Mouse (Mus musculus): ENCODE data around the gene Kcna2.
A peak's percentile ranks its signal among the peaks of the same experiment; 100 is the strongest.

The Kcna2 gene

DNA sequence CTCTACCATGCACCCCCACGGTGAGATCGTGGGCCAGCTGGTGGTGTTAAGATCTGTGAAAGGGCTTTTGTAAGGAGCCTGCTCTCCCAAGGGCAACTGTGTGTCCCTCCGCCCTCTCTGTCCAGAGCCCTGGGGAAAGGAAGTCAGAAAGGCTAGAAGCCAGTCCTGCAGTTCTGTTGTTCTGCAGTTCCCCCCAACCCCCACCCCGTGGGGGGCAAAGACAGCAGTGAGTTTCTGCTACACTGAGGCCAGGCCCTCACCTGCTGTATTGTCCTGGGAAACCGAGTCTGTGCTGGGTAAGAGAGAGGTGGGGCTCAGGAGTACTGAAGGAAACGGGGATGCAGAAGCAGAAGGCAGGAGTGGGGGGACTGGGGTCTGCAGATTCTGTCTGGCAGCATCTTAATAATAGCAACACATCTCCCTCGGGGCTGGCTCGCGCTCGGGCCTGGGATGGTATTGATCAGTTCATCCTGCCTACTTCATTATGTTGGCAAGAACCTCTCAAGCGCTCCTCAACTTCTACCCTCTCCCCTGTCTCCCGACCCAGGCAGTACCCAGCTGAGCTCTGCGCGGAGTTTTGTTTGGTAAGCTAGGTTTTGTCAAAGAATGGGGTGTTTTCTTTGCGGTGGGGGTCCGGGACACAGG, at the start of gene Kcna2:
Kcna2 (plus strand) TSS at position 336 of the 645 bp plus-strand sequence.
- DNase-seq (ENCODE audit: low spot score in 2 of 2), result peak; percentile 38

DNA sequence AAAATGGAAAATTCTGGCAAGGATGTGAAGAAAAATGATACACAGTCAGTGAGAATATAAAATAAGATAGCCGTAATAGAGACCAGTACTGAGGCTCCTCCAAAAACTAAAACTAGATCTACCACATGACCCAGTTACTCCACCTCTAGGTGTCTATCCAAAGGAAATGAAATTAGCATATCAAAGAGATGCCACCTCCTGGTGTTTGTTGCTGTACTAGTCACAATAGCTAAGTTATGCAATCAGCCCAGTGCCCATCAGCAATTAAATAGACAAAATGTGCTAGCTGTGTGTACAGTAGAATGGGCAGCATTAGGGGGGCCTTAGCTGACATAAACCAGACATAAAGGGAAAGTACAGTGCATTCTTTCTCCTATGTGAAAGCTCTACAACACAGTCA, 39.5 kb upstream of the Kcna2 start:
- DNase-seq (ENCODE audit: low spot score in 2 of 2), result peak in 1 of 2 experiments; percentile 8

DNA sequence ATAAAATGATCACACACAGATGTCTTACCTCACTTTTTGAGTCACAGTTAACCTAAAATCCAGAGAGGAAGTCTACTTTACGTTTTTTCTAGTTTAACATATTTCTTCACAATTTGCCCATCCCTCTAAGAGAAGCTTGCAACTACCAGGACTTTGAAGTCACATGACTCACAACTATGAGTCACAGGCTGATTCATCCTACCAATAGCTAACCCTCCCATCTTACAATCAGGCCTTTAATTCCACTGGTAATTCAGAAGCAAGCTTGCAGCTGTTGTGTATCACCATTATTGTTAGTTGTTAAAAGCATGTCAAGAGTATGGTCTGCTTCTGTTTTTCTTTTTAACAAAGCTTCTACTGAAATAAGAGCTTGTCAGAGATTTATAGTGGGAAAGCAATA, 38.2 kb upstream of the Kcna2 start:
- peak in 1 of 2 experiments; percentile 9 for DNase-seq (ENCODE audit: low spot score in 2 of 2)

DNA sequence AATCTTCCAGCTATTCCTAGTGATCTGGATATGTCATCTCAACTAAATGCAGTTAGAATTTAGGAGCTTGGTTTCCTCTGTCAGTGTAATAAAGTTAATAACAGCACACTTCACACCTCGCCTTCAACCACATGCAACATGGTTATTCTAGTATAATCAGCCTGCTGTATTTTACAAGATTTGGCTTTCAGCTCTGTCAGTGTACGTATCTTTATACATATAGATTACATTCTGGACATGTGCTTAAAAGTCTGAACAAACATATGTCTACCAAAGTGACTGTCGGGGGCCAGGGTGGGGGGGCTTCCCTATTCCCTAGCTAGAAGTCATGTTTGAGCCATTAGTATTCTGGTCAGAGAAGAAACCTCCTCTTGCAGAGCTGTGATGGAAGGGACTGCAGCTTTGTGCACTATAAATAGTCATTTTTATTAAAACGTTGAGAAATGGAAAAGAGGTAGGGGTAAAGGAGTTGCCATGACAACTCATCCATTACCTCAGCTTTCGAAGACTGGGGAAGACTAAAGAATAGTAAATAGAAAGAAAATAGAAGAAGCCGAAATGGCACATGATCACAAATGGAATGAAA, 35.3 kb upstream of the Kcna2 start:
- DNase-seq (ENCODE audit: low spot score in 2 of 2), result peak in 1 of 2 experiments; percentile 45

DNA sequence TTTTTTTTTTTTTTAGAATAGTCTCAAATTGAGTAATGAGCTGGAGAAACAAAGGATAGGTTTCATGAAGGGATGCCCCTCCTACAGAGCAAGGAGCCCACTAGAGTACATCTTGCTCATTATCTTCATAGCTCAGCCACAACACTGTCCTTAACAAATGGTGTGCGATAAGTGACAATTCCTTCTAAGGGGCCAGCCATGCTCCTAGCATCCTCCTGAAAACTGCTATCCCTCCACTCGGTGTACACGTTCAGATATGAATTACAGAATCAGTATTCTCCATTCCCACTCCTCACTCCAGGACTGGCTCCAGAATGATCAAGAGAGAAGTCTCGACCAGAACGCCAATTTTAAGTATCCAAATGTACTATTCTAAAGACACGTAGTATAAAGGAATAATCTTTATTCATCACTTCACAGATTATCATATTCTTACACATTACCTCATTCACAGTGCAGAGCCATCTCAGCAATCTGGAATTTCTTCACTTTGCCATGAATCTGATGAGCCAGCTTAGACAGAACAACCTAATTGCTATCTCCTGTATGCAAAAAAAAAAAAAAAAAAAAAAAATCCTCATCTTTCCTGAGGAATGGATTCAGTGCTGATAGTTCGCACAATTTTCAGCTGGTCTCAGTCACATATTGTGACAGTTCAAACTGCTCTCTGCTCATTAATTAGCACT, 34.6 kb upstream of the Kcna2 start:
- peak in 1 of 2 experiments; percentile 35 for DNase-seq (ENCODE audit: low spot score in 2 of 2)

DNA sequence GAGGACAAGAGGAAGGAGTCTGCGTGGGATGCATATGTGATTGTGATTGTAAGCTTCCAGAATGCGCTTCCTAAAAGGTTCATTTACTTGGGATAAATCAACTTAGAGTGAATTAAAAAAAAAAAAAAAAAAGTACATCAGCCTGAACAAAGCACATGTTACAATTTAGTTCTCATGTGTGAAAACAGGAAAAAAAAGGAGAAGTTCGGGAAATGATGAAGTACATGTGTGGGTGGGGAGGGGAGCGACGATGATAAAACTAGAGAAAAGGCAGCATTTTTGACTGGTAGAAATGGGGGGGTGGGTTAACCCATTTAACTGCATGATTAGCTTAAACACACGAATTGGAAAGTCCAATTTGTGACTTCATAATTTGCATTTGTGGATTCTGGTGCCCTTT, 33.7 kb upstream of the Kcna2 start:
- DNase-seq (ENCODE audit: low spot score in 2 of 2), result peak in 1 of 2 experiments; percentile 20

DNA sequence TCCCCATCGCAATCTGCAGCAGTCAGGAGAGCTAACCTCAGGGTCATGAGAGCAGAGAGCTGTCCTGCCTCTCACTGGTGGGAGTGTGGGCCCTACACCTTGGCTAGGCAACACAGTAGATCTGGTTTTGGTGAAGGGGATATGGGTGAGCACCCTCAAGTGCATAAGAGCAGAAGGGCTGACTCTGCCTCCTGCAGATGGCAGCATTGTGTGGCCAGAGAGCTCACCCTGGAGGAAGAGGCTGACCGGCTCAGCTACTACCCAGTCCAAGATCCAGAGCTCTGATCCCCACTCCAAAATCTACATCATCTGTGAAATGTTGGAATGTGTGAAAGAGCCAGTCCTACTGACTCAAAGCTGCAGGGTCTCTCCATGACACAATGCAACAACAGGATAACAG, 27.1 kb upstream of the Kcna2 start:
- DNase-seq (ENCODE audit: low spot score in 2 of 2), result no peak

DNA sequence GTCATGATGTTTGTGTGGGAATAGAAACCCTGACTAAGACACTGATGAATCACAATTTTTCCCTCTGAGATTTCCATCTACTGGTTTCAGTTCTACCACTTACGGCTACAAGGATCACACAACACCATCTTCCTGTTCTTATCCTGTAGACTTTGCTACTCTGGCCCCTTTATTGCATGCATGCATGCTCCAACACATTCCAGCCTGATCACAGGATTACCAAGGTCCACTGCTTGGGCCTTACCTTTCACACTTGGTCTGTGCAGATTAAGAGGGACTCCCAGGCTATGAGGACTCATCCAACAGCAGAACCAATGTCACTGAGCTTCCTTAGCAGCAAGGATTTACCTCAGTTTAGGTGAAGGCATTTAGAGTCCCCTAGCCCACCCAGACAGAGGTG, 25.2 kb upstream of the Kcna2 start:
- DNase-seq (ENCODE audit: low spot score in 2 of 2), result no peak

DNA sequence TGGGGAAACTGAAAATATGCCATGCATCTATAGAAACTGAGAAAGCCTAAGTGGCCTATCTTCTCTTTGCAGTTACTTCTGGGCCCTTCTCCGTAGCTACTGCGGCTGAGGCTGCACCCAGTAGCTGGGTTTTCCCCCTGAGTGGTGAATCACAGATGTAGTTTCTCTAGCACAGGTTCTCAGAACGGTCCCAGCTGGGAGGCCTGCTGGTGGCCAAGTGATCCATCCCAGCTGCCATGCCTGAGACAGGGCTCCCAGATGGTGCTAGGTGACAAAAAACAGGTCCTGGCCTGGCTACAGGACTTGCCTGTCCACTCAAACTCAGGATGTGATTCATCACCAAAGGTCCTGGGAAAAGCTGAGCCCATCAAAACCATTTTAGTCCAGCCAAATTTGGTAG, 24.3 kb upstream of the Kcna2 start:
- no peak for DNase-seq (ENCODE audit: low spot score in 2 of 2)

DNA sequence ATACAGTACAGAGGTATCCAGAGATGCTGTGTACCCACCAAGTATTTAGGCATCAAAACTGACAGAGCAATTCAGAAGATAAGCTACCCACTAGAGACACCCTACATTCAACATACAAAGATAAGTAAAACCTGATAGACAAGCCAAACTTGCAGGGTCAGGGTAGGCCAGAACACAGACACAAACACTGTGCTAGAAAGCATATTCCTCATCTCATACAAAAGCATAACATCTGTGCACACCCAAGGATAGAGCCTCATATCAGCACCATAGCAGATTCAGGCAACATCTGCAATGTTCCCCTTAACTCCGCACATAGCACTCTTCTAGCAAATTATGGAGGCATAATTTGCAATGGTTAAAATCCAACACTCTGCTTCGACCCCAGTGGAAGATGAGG, 23.8 kb upstream of the Kcna2 start:
- DNase-seq (ENCODE audit: low spot score in 2 of 2), result no peak

DNA sequence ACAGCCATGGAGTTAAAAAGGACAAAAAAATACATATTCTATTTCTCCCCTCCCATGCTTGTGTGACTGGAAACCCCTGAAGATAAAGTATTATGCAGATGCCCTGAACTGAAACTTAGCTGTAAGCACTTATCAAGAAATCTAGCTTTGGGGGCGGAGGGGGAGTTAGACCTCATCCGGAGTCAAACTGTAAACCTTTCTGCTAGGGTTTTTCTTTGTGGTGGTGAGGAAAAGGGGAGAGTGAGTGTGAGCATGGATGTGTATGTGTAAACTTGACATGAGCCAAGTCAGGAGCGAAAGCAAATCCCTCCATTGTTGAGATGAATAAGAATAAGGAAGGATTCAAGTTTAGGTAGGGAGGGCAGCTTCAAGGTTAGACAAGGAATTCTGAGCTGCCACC, 20.1 kb upstream of the Kcna2 start:
- DNase-seq (ENCODE audit: low spot score in 2 of 2), result no peak

DNA sequence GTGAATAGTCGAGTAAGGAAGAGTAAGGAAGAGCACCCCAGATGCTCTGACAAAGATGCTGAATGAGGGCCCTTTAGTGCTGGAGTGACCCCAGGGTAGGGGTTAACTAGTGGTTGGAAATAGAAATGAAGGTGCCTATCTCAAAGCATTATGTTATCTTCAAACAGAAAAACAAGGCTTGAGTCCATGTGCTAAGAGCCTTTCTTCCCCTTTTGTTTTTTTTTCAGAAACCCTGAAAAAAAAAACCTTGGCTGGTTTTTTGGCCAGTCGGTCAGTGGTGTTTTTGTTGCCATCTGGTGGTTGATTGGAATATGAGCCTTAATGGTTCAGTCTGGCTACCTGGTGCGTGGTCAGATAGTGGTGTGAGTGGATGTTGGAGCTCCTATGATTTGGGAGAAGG, 19.7 kb upstream of the Kcna2 start:
- DNase-seq (ENCODE audit: low spot score in 2 of 2), result no peak

DNA sequence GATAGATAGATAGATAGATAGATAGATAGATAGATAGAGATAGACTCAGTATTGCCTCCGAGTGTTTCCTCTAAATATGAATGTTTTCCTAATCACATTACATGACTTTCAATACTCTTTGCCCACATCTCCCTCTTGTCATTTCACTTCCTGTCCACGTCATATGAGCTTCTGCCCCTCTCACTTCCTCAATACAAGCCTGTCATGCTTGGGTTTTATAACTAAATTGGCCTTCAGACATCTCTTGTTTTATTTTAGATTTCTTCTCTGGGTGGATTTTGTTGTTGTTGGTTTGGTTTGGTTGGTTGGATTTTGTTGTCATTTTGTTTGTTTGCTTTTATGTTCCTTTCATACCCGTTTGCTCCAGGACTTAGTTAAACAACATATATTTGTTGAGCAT, 16.4 kb upstream of the Kcna2 start:
- DNase-seq (ENCODE audit: low spot score in 2 of 2), result no peak

DNA sequence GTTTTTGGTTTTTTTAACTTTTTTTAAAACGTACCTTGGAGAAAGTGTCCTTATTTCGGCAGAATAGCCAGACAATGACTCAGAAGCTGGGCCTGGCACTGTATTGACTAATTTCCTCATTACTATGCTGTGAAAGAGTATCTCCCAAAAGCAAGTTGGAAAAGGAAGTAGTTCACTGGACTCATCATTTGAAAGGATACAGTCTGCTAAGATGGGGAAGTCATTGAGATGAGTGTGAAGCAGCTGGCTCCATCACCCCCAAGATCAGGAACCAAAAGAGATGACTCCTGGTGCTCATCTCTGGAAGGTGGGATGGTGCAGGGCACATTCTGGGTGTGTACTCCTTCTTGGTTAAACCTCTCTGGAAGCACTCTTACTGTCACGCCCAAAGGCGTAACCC, 13.5 kb upstream of the Kcna2 start:
- DNase-seq (ENCODE audit: low spot score in 2 of 2), result no peak

DNA sequence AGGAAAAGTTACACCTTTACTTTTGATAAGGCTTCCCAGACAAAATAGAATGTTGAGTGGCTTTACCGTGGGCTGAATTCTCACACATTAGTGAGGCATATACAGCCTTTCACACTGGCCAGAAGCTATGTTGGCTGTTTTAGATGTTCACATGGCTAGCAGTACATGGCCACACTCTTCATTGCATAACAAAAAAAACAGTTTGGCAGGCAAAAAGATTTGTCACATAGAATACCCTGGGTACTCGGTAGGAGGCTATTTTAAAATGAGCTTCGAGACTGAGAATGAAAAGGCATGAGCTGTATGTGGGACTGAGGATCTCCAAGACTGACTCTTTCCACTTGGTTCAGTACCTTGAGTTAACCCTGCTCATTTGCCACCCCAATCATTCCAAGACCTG, 12.1 kb upstream of the Kcna2 start:
- DNase-seq (ENCODE audit: low spot score in 2 of 2), result no peak

DNA sequence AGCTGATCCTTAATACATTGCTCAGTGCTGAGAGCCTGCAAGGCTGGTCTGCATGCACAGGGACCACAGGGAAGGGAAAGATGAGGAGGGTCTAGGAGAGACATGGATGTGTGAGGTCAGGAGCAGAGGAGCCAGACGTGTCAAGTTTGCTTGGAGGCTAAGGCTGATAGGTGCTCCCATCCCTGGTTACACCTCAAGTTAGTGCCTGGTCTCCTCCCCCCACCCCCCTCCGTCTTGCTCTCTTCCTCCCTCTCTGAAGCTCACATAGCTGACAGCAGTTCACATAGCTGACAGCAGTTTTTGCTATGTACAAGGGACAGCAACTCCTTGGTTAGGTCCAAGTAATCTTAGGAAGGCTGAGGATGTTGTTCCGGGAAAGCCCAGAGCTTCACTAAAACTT, 11.5 kb upstream of the Kcna2 start:
- no peak for DNase-seq (ENCODE audit: low spot score in 2 of 2)

DNA sequence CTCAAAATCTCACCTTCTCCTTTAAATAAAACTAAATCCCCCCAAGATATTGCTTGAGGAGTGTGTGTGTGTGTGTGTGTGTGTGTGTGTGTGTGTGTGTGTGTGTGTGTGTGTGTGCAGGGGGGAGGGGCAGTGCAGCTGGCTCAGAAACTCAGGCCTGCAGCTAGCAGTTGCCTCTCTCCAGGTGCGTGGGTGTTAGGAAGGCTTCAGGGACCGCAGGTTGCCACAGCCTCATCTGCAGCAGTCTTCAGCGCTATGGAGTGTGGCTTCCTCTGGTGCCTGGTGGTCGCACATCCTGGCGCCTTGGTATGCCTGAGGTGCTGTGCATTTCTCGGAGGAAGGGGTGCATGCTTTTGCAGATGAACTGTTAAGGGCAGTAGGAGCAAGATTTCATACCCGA, 10.9 kb upstream of the Kcna2 start:
- DNase-seq (ENCODE audit: low spot score in 2 of 2), result no peak

DNA sequence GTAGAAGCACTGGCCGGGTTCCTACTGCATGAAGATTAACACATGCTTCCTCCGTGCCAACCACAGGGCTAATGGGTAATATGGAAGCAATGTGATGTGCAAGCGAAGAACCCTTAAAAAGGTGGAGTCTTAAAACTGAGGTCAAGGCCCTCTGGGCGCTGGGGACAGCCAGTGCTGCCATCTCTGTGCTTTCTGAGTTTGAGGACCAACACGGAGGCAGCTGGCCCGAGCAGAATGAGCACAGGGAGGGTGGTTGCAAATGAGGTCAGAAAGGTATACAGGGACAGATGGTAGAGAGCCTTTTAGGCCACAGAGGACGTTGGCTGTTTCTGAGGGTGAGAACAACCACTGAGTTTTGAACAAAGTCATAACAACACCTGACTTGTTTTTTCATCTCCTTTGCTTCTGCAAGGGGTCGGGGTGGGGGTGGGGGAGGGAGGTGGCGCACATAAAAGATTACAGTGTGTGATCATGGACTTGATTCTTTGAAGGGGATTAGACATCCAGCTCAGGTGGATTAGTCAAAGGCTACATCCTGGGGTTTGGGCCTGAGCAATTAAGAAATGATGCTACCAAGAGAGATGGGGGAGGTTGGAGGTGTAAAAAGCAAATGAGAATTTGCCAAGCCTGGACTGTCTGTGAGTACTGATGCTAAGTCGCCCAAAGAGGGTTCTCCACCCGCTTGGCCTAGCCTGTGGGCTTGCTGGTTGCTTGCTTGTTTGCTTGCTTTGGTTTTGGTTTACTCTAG, 10.4 kb upstream of the Kcna2 start:
- DNase-seq (ENCODE audit: low spot score in 2 of 2), result no peak

DNA sequence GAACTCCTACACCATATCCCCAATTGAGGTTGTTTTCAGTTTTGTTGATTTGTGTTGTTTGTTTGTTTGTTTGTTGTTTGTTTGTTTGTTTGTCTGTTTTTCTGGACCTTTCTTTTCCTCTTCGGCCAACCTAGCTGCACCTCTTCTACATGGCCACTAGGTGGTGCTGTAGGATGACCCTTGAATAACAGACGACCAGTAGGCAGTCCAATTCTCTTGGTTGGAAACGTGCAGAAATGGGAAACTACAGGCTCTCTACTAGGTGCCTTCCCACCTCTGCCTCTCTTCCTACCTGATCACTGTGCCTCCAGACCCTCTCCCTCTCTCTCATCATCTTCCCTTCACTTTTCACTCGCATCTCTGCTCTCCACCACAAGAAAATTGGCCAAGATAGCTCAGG, 6.9 kb upstream of the Kcna2 start:
- peak; percentile 63 to 72 for DNase-seq (ENCODE audit: low spot score in 2 of 2)

DNA sequence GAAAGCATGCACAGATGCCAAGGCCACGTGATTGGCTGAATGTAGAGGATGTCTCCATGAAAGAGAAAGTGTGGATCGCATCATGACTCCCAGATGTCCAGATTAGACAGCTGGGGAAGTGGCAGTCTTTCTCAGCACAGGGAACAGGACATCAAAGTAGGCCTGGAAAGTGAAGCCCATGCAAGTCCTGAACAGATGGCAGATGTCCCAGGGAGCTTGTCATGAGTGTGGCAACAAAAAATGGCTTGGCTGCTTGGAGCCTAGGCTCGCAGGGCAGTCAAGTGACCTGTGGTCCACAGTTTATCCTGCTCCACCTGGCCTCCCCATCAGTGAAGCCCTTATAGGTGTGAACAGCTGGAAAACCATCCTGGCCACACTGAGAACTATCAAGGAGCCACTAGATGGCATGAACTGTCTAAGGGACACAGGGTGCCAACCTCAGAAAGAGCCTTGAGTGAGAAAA, 4.6 kb upstream of the Kcna2 start:
- DNase-seq (ENCODE audit: low spot score in 2 of 2), result no peak

DNA sequence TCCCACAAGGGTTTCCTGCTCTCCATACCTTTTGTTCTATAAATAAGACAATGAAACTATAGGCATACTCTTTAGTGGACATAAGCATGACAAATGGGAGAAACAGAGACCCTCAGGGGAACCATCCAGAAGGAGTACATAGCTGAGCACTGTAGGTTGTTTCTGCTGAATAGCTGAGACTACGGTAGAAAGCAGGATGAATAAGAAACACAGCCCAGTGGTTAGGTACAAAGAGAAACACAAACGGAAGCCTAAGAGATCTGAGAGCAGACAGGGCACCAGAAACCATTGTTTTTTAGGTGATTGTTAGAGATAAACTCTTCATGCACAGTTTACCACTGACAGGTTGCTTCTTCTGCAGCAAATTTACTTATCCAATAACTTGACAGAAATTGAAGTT, 1.1 kb upstream of the Kcna2 start:
- no peak for DNase-seq (ENCODE audit: low spot score in 2 of 2)

DNA sequence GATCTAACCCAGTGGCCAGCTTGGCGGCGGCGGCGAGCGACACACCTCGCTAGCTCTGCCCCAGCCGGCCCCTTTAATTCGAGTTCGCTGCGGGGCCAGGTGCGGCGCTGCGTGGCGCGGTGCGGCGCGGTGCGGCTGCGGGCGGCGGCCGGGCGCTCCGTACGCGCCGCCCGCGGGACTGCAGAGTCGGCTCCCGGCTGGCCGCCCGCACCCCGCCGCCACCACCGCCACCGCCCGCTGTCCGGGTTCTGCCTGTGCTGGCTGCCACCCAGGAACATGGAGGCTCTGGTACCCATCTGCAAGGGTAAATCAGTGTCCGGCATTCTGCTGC, 475 bp downstream of the Kcna2 start:
- DNase-seq (ENCODE audit: low spot score in 2 of 2), result peak; percentile 58 to 64
